Mouse (Mus musculus) retina, adult 2 months (tissue): ENCODE results near the gene Tcam1.

Source experiments
- DNase-seq: peaks from one replicate; pipeline ENCODE4 v3.0.0-alpha.2; 2012; ENCODE audit warnings: low read depth, low spot score

Tcam1 gene

GRCm38 (mm10) chr11:106273311-106273684 is 3.2 kb upstream of the Tcam1 start:
- no peak for DNase-seq

GRCm38 (mm10) chr11:106273811-106274210 is 2.7 kb upstream of the Tcam1 start:
- DNase-seq, result no peak

- no peak for DNase-seq
Measured at GRCm38 (mm10) chr11:106274374-106274773, 2.1 kb upstream of the Tcam1 start.

- no peak for DNase-seq
Measured at GRCm38 (mm10) chr11:106274971-106275411, 1.5 kb upstream of the Tcam1 start.

- no peak for DNase-seq
Measured at GRCm38 (mm10) chr11:106282452-106282851, 6.0 kb downstream of the Tcam1 start.

GRCm38 (mm10) chr11:106283371-106283770 is 6.9 kb downstream of the Tcam1 start:
- no peak for DNase-seq

- no peak for DNase-seq
Measured at GRCm38 (mm10) chr11:106284126-106284525, 7.7 kb downstream of the Tcam1 start.

GRCm38 (mm10) chr11:106286206-106286605 is 9.7 kb downstream of the Tcam1 start:
- no peak for DNase-seq

GRCm38 (mm10) chr11:106286987-106287386 is 10.5 kb downstream of the Tcam1 start:
- no peak for DNase-seq

- no peak for DNase-seq
Measured at GRCm38 (mm10) chr11:106289369-106289768, 12.9 kb downstream of the Tcam1 start.

- DNase-seq, result no peak
Measured at GRCm38 (mm10) chr11:106290376-106290775, 13.9 kb downstream of the Tcam1 start.

- no peak for DNase-seq
Measured at GRCm38 (mm10) chr11:106291861-106292260, 15.4 kb downstream of the Tcam1 start.

GRCm38 (mm10) chr11:106301765-106302164 is 25.3 kb downstream of the Tcam1 start, which contains the start of gene Gh:
Gh (minus strand) TSS chr11:106301865.
- DNase-seq, result no peak

GRCm38 (mm10) chr11:106302634-106303033 is 26.2 kb downstream of the Tcam1 start:
- peak; percentile 47 for DNase-seq

GRCm38 (mm10) chr11:106305348-106306064 is 29.0 kb downstream of the Tcam1 start:
- no peak for DNase-seq

GRCm38 (mm10) chr11:106306065-106306385 is 29.6 kb downstream of the Tcam1 start:
- DNase-seq, result no peak

GRCm38 (mm10) chr11:106306758-106307157 is 30.3 kb downstream of the Tcam1 start:
- no peak for DNase-seq

GRCm38 (mm10) chr11:106307432-106307831 is 31.0 kb downstream of the Tcam1 start:
- no peak for DNase-seq

GRCm38 (mm10) chr11:106308162-106308561 is 31.7 kb downstream of the Tcam1 start:
- no peak for DNase-seq

- DNase-seq, result no peak
Measured at GRCm38 (mm10) chr11:106310123-106310522, 33.7 kb downstream of the Tcam1 start.

- DNase-seq, result no peak
Measured at GRCm38 (mm10) chr11:106313533-106313932, 37.1 kb downstream of the Tcam1 start.

- no peak for DNase-seq
Measured at GRCm38 (mm10) chr11:106314333-106314812, 37.9 kb downstream of the Tcam1 start, which contains the start of gene Cd79b. Cd79b (minus strand) TSS chr11:106314762.

- no peak for DNase-seq
Measured at GRCm38 (mm10) chr11:106316416-106316815, 39.9 kb downstream of the Tcam1 start.

- no peak for DNase-seq
Measured at GRCm38 (mm10) chr11:106317801-106318200, 41.3 kb downstream of the Tcam1 start.
